21 mouse cellular contexts compared by ENCODE assay signal in the genomic region with DNA sequence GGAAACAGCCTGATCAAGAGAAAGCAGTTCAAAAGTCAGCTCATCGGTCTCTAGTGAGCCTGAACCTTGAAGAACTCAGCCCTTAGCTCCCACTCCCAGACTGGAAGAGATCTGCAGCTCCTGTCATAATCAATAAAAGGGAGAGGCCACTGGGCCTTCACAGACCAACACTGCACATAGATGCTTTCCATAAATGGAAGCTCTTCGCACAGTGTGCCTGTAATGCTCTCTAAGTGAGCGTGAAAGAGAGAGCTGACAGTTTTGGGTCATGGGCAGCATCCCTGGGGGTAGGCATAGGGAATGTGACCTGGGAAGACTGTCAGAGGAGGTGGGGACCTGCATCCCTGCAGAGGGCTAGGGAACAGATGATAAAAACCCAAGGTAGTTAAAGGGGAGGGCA.
DNase-seq lines count a peak whose midpoint lies in the region; ATAC-seq lines count a peak whose summit lies in the region.
"Had no signal": no experiment of that assay in that cellular context is flagged by ENCODE, and none has a peak within 500 bp of the region (broad histone marks: within the 10 kb centered on the region; RNA-seq: fewer than 3 reads in every experiment).

No protein-coding gene starts in this region.

- H3K4me3 ChIP-seq in forebrain, embryonic 11.5 days (ENCODE audit: low read depth, low read length), result no peak overlapping the region
- H3K4me3 ChIP-seq: embryonic facial prominence, embryonic 12.5 days; embryonic facial prominence, embryonic 15.5 days; erythroblast, embryonic 14.5 days; forebrain, embryonic 12.5 days had no signal

- H3K9ac ChIP-seq in forebrain, embryonic 11.5 days (ENCODE audit: low read length), result no peak overlapping the region
- H3K9ac ChIP-seq: embryonic facial prominence, embryonic 12.5 days; embryonic facial prominence, embryonic 15.5 days; forebrain, embryonic 12.5 days had no signal

- 92% methylated on average over 3 of the region's 3 CpGs for WGBS in forebrain, embryonic 11.5 days

- no peaks in the 10 kb centered on the region for H3K36me3 ChIP-seq in forebrain, embryonic 11.5 days (ENCODE audit: control insufficient read depth, insufficient read depth, low read length)
- H3K36me3 ChIP-seq: embryonic facial prominence, embryonic 12.5 days; embryonic facial prominence, embryonic 15.5 days; forebrain, embryonic 12.5 days had no signal

- H3K9me3 ChIP-seq in forebrain, embryonic 11.5 days (ENCODE audit: control insufficient read depth, low read length), result no peaks in the 10 kb centered on the region
- H3K9me3 ChIP-seq: embryonic facial prominence, embryonic 12.5 days; embryonic facial prominence, embryonic 15.5 days; forebrain, embryonic 12.5 days had no signal

- H3K27me3 ChIP-seq in forebrain, embryonic 11.5 days (ENCODE audit: control insufficient read depth, insufficient read depth, low read length), result no peaks in the 10 kb centered on the region
- H3K27me3 ChIP-seq: embryonic facial prominence, embryonic 12.5 days; embryonic facial prominence, embryonic 15.5 days had no signal

- ATAC-seq in forebrain, embryonic 11.5 days (replicated peaks; ENCODE audit: low FRiP score), result no peak
- no peak for ATAC-seq in erythroid progenitor cell, adult 5-6 weeks (replicated peaks; ENCODE audit: low FRiP score, poor library complexity, severe bottlenecking)
- ATAC-seq: forebrain, embryonic 14.5 days; forebrain, embryonic 16.5 days had no signal

- no peak overlapping the region for H3K4me2 ChIP-seq in forebrain, embryonic 11.5 days (ENCODE audit: low read depth, low read length, severe bottlenecking)
- H3K4me2 ChIP-seq: embryonic facial prominence, embryonic 12.5 days; embryonic facial prominence, embryonic 15.5 days; forebrain, embryonic 12.5 days had no signal

- peak; percentile 54 for DNase-seq in heart, adult 11 months
- DNase-seq in heart, adult 9 months (ENCODE audit: low spot score in 2 of 2), result no peak
- peak; percentile 77 for DNase-seq in retina, embryonic 14.5 days (ENCODE audit: low spot score)
- DNase-seq in forebrain, embryonic 11.5 days (ENCODE audit: low spot score), result no peak
- DNase-seq: adrenal gland, adult 2 months; adrenal gland, postnatal 10 days; adrenal gland, postnatal 25 days; cerebellum, adult 11 months; cerebellum, adult 18-20 months; cerebellum, adult 8-10 months; cerebellum, adult 9-11 months; cerebellum, postnatal 14 days; cerebellum, postnatal 36 days; embryo, embryonic 11 days had no signal

- H3K4me1 ChIP-seq in forebrain, embryonic 11.5 days (replicated peaks; ENCODE audit: control insufficient read depth, insufficient read depth, low read length), result no peaks in the 10 kb centered on the region
- H3K4me1 ChIP-seq: embryonic facial prominence, embryonic 12.5 days; embryonic facial prominence, embryonic 15.5 days; forebrain, embryonic 12.5 days had no signal

- H3K27ac ChIP-seq in forebrain, embryonic 11.5 days (ENCODE audit: low read depth, low read length), result no peak overlapping the region
- H3K27ac ChIP-seq: embryonic facial prominence, embryonic 12.5 days; embryonic facial prominence, embryonic 15.5 days; forebrain, embryonic 12.5 days had no signal

Comparison
In these comparisons a context has a peak if more than half of its experiments do, and no peak if none do; other contexts are left out.
1. DNase-seq: peak in heart, adult 11 months (single experiment) and retina, embryonic 14.5 days (single experiment); none in heart, adult 9 months (0 of 2) and forebrain, embryonic 11.5 days (single experiment).